In the genomic region with DNA sequence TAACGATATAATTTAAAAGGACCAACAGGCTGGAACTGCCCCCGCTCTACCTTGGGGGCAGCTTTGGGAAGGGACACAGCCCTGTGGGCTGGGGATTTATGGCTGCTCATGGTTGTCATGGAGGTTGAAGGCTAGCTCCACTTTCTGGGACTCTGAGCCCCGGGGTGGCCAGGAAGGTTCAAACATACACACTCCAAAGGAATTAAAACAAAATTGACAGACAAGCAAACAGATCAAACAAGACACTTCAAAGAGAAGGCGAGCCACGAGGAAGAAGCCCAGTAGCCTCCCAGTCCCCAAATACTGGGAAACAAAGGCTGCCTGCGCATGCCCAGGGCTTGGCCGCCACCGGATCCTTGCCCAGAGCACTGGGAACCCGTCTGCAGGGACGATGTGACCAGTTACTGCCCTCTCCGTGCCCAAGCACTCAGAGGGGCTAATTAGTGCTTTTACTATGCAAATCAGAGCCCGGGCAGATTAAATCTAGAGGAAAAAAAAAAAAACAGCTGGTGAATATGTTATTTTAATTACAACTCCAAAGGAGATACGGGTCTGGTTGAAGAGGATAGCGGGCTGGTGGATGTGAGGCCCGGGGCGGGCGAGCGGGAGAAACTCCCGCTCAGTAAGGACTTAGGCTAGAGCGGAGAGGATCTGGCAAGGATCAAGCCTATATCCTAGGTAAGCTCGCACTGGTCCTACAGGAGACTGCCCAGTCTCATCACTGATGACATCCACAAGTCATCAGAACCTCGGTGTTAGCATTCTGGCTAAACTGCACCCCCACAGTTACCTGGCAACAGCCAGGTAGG, we compare ENCODE assay signal across 13 mouse cellular contexts.
DNase-seq lines count a peak whose midpoint lies in the region; ATAC-seq and TF ChIP-seq lines count a peak whose summit lies in the region.
"Had no signal": no experiment of that assay in that cellular context is flagged by ENCODE, and none has a peak within 500 bp of the region (broad histone marks: within the 10 kb centered on the region; RNA-seq: fewer than 3 reads in every experiment).

No protein-coding gene starts in this region.

- WGBS in hindbrain, embryonic 15.5 days: 31% methylated on average over 22 of the region's 22 CpGs
- WGBS in cerebellum, adult 2 months: 30% methylated on average over 22 of the region's 22 CpGs

- no peaks in the 10 kb centered on the region for H3K27me3 ChIP-seq in hindbrain, embryonic 15.5 days
- peaks cover 2% of the 10 kb centered on the region; the same call in 1 of the 2 replicates for H3K27me3 ChIP-seq in cerebellum, adult 2 months (ENCODE audit: control insufficient read depth, insufficient read depth, low read length)

- H3K4me1 ChIP-seq in hindbrain, embryonic 15.5 days (replicated peaks): peaks cover 12% of the 10 kb centered on the region; the same call in 1 of the 2 replicates
- H3K4me1 ChIP-seq in cerebellum, adult 2 months (ENCODE audit: control insufficient read depth, insufficient read depth, low read length): no peaks in the 10 kb centered on the region
- H3K4me1 ChIP-seq: heart, embryonic 10.5 days had no signal

- H3K9ac ChIP-seq in hindbrain, embryonic 15.5 days: no peak overlapping the region

- no peaks in the 10 kb centered on the region for H3K36me3 ChIP-seq in hindbrain, embryonic 15.5 days
- H3K36me3 ChIP-seq: heart, embryonic 10.5 days had no signal

- ATAC-seq in hindbrain, embryonic 15.5 days (ENCODE audit: low FRiP score, low read depth): no peak

- H3K27ac ChIP-seq in hindbrain, embryonic 15.5 days (replicated peaks): no peak overlapping the region
- H3K27ac ChIP-seq in cerebellum, adult 2 months (ENCODE audit: insufficient read depth, low read length): no peak overlapping the region
- H3K27ac ChIP-seq: heart, embryonic 10.5 days had no signal

- no peak for TF ChIP-seq POLR2A in cerebellum, adult 2 months (IDR thresholded peaks at IDR 0.05; ENCODE audit: borderline replicate concordance, insufficient read depth, low read length)

- H3K4me3 ChIP-seq in hindbrain, embryonic 15.5 days: no peak overlapping the region
- no peak overlapping the region for H3K4me3 ChIP-seq in cerebellum, adult 2 months (replicated peaks; ENCODE audit: insufficient read depth, low read depth, low read length)
- H3K4me3 ChIP-seq: heart, embryonic 10.5 days had no signal

- H3K9me3 ChIP-seq in hindbrain, embryonic 15.5 days: no peaks in the 10 kb centered on the region
- H3K9me3 ChIP-seq: heart, embryonic 10.5 days had no signal

- peak overlapping the region; percentile 24; the same call in 1 of the 2 replicates for H3K4me2 ChIP-seq in hindbrain, embryonic 15.5 days
- H3K4me2 ChIP-seq: liver, embryonic 11.5 days had no signal

- peak; percentile 40 for DNase-seq in kidney, adult 11 months
- DNase-seq in kidney, adult 9 months: no peak
- DNase-seq in kidney, postnatal 36 days: peak; percentile 38 to 39
- peak; percentile 67 for DNase-seq in retina, postnatal 1 day
- no peak for DNase-seq in right cerebral cortex, postnatal 10 days (ENCODE audit: low spot score in 2 of 2)
- no peak for DNase-seq in cerebellum, adult 2 months
- no peak for DNase-seq in testis, postnatal 10 days (ENCODE audit: low spot score)
- DNase-seq: B cell, adult 2 months; gastrocnemius, postnatal 10 days; lung, postnatal 14 days had no signal

- TF ChIP-seq CTCF in cerebellum, adult 2 months (IDR thresholded peaks at IDR 0.05; ENCODE audit: borderline replicate concordance, insufficient read depth, low read depth, low read length): no peak

Comparison
In these comparisons a context has a peak if more than half of its experiments do, and no peak if none do; other contexts are left out.
1. DNase-seq: peak in kidney, adult 11 months (single experiment), kidney, postnatal 36 days (2 of 2) and retina, postnatal 1 day (single experiment); none in kidney, adult 9 months (single experiment), right cerebral cortex, postnatal 10 days (0 of 2), cerebellum, adult 2 months (0 of 2) and testis, postnatal 10 days (single experiment).